Mouse (Mus musculus) myocyte (in vitro differentiated cells): ENCODE data around the gene Mxi1. TPM values are rescaled to one million over a fixed set of nuclear protein-coding genes. Genes with fewer than 3 reads are reported as not detected.
A peak's percentile ranks its signal among the peaks of the same experiment; 100 is the strongest.

Experiments used
- H3K27me3 ChIP-seq: one replicate; pipeline ENCODE4 v1.6.1; 2011; ENCODE audit not compliant: control insufficient read depth, insufficient read depth, insufficient read length
- H3K36me3 ChIP-seq: one replicate; pipeline ENCODE4 v1.6.1; 2011; ENCODE audit not compliant: control insufficient read depth, insufficient read depth
- H3K4me2 ChIP-seq: one replicate; pipeline ENCODE4 v1.6.1; 2011; ENCODE audit warnings: low read depth, control low read depth
- H3K4me3 ChIP-seq: one replicate; pipeline ENCODE4 v1.5.1; 2011; ENCODE audit warnings: mild to moderate bottlenecking, control low read depth, moderate library complexity
- H3K79me2 ChIP-seq: one replicate; pipeline ENCODE4 v1.6.1; 2011; ENCODE audit not compliant: control insufficient read depth, insufficient read depth
- H3ac ChIP-seq: one replicate; pipeline ENCODE4 v1.6.1; 2011; ENCODE audit not compliant: control insufficient read depth, insufficient read length
- CEBPB ChIP-seq: IDR thresholded peaks from 2 replicates; pipeline ENCODE4 v1.6.1; 2011; ENCODE audit warnings: mild to moderate bottlenecking, moderate library complexity; ENCODE audit not compliant: poor library complexity, insufficient read depth, severe bottlenecking
- E2F4 ChIP-seq: IDR thresholded peaks from one replicate; pipeline ENCODE4 v1.6.1; 2011; ENCODE audit warnings: mild to moderate bottlenecking, control low read depth, moderate library complexity; ENCODE audit not compliant: insufficient read depth
- MAX ChIP-seq: IDR thresholded peaks from one replicate; pipeline ENCODE4 v1.6.1; 2011; ENCODE audit warnings: low read depth, mild to moderate bottlenecking, control low read depth
- MYOD1 ChIP-seq, 3 experiments: IDR thresholded peaks; one replicate each; pipeline ENCODE4 v1.6.1; 2011; ENCODE audit warnings: control low read depth in 2 of 3, low read depth in 2 of 3, mild to moderate bottlenecking in 2 of 3, moderate library complexity in 1 of 3; ENCODE audit not compliant: insufficient read length in 2 of 3, control insufficient read depth in 1 of 3
- MYOG ChIP-seq, 3 experiments: IDR thresholded peaks; one replicate each; pipeline ENCODE4 v1.6.1; 2011; ENCODE audit warnings: control low read depth in 2 of 3, low read depth in 2 of 3, mild to moderate bottlenecking in 2 of 3; ENCODE audit not compliant: insufficient read length in 2 of 3, control insufficient read depth in 1 of 3, insufficient read depth in 1 of 3
- POLR2A ChIP-seq: IDR thresholded peaks from one replicate; pipeline ENCODE4 v1.6.1; 2011; ENCODE audit warnings: low read depth, mild to moderate bottlenecking, control low read depth, moderate library complexity; ENCODE audit not compliant: insufficient read length
- POLR2AphosphoS2 ChIP-seq: IDR thresholded peaks from one replicate; pipeline ENCODE4 v1.6.1; 2011; ENCODE audit warnings: low read depth, control low read depth; ENCODE audit not compliant: insufficient read length
- REST ChIP-seq: IDR thresholded peaks from one replicate; pipeline ENCODE4 v1.6.1; 2011; ENCODE audit warnings: mild to moderate bottlenecking, control low read depth, moderate library complexity; ENCODE audit not compliant: insufficient read depth, insufficient read length
- SRF ChIP-seq: IDR thresholded peaks from one replicate; pipeline ENCODE4 v1.6.1; 2011; ENCODE audit warnings: low read depth; ENCODE audit not compliant: control insufficient read depth, insufficient read length
- TCF12 ChIP-seq: IDR thresholded peaks from one replicate; pipeline ENCODE4 v1.6.1; 2011; ENCODE audit warnings: mild to moderate bottlenecking, control low read depth; ENCODE audit not compliant: poor library complexity, insufficient read depth, severe bottlenecking
- TCF3 ChIP-seq: IDR thresholded peaks from one replicate; pipeline ENCODE4 v1.6.1; 2011; ENCODE audit warnings: low read depth, control low read depth; ENCODE audit not compliant: insufficient read length
- USF1 ChIP-seq: IDR thresholded peaks from one replicate; pipeline ENCODE4 v1.6.1; 2011; ENCODE audit warnings: low read depth, mild to moderate bottlenecking, control low read depth, moderate library complexity
- polyA plus RNA-seq: library from polyadenylated mRNA; unstranded; fragments of >200 nt; fragmentation: generic; extraction: Trizol; gene quantifications from one replicate; pipeline ENCODE4 v1.2.1, GENCODE M21; 2012; ENCODE audit warnings: missing spikeins

Mxi1 gene
- polyA plus RNA-seq, 1 experiment, result 11.9 TPM

- no peaks in the 10 kb centered on the region for H3K36me3 ChIP-seq
- no peak overlapping the region for H3K4me2 ChIP-seq
- H3K79me2 ChIP-seq, result no peaks in the 10 kb centered on the region
- no peak for TF ChIP-seq TCF12
- no peak for TF ChIP-seq SRF
- no peak for TF ChIP-seq MYOG (IDR thresholded peaks at IDR 0.05; ENCODE audit: control insufficient read depth in 1 of 3, insufficient read depth in 1 of 3, insufficient read length in 2 of 3, low read depth in 2 of 3)
- no peaks in the 10 kb centered on the region for H3K27me3 ChIP-seq
- no peak overlapping the region for H3K4me3 ChIP-seq
- no peak overlapping the region for H3ac ChIP-seq
Measured at GRCm38 (mm10) chr19:53362967-53363366, 52.6 kb downstream of the Mxi1 start.

- no peak for TF ChIP-seq SRF
- TF ChIP-seq CEBPB, result no peak
- TF ChIP-seq E2F4, result no peak
- no peak for TF ChIP-seq POLR2A
- TF ChIP-seq REST, result no peak
- TF ChIP-seq MAX, result no peak
- TF ChIP-seq MYOD1 (IDR thresholded peaks at IDR 0.05; ENCODE audit: control insufficient read depth in 1 of 3, insufficient read length in 2 of 3, low read depth in 2 of 3), result no peak
- Histone ChIP-seq H3K4me2 (no peak overlapping the region), H3K27me3 (no peaks in the 10 kb centered on the region), H3ac (no peak overlapping the region), H3K36me3 (no peaks in the 10 kb centered on the region), H3K4me3 (no peak overlapping the region), H3K79me2 (no peaks in the 10 kb centered on the region)
Measured at GRCm38 (mm10) chr19:53364551-53364950, 54.2 kb downstream of the Mxi1 start.

GRCm38 (mm10) chr19:53364963-53365362 lies 54.6 kb downstream of the Mxi1 start:
- no peaks in the 10 kb centered on the region for H3K36me3 ChIP-seq
- no peak overlapping the region for H3K4me2 ChIP-seq
- TF ChIP-seq MYOG (IDR thresholded peaks at IDR 0.05; ENCODE audit: control insufficient read depth in 1 of 3, insufficient read depth in 1 of 3, insufficient read length in 2 of 3, low read depth in 2 of 3) (no peak), POLR2AphosphoS2 (no peak), MYOD1 (IDR thresholded peaks at IDR 0.05; ENCODE audit: control insufficient read depth in 1 of 3, insufficient read length in 2 of 3, low read depth in 2 of 3) (no peak), CEBPB (peak; percentile 90), TCF3 (no peak), POLR2A (no peak), REST (no peak)
- H3K27me3 ChIP-seq, result no peaks in the 10 kb centered on the region
- H3K79me2 ChIP-seq, result no peaks in the 10 kb centered on the region
- H3ac ChIP-seq, result no peak overlapping the region
- H3K4me3 ChIP-seq, result no peak overlapping the region

DNA sequence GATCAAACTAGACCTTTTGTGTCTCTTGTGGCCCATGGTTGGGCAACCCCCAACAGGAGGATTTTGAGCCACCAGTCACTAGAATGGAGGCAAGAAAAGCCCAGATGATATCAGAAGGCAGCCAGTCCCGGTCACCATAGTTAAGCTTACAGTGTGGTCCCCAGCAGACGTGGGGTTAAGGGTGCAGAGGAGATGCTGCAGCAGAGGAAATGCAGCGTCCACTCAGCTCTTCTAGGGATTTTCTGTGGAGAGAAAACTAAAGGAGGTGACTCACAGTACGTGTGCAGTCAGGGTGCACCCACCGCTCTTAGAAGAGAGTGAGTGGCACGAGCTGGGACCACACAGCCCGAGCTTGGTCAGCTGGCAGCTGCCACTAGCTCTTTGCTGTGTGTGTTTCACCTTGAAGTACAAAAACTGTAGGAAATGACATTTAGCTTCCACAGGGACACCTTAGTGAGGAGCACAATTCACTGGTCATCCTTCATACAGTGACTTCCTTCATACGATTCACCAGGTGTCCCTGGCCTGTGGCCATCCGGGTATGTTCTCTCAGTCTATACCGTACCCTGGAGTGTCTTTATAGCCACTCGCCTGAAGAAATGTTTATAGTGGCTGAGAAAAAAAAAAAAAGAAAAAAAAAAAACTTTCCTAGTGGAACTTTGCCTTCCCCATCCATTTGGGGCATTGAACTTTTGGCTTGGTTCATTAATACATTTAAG lies 55.9 kb downstream of the Mxi1 start:
- no peak for TF ChIP-seq MYOG (IDR thresholded peaks at IDR 0.05; ENCODE audit: control insufficient read depth in 1 of 3, insufficient read depth in 1 of 3, insufficient read length in 2 of 3, low read depth in 2 of 3)
- no peak for TF ChIP-seq E2F4
- TF ChIP-seq USF1, result no peak
- TF ChIP-seq MAX, result no peak
- no peak for TF ChIP-seq TCF3
- TF ChIP-seq MYOD1 (IDR thresholded peaks at IDR 0.05; ENCODE audit: control insufficient read depth in 1 of 3, insufficient read length in 2 of 3, low read depth in 2 of 3), result no peak
- TF ChIP-seq REST, result no peak
- TF ChIP-seq SRF, result no peak
- TF ChIP-seq POLR2AphosphoS2, result no peak
- no peak for TF ChIP-seq POLR2A
- TF ChIP-seq TCF12, result no peak
- TF ChIP-seq CEBPB, result no peak
- Histone ChIP-seq H3K4me2 (no peak overlapping the region), H3K27me3 (no peaks in the 10 kb centered on the region), H3K4me3 (no peak overlapping the region), H3ac (no peak overlapping the region), H3K79me2 (no peaks in the 10 kb centered on the region), H3K36me3 (no peaks in the 10 kb centered on the region)

- no peaks in the 10 kb centered on the region for H3K27me3 ChIP-seq
- H3ac ChIP-seq, result no peak overlapping the region
- TF ChIP-seq MYOD1 (IDR thresholded peaks at IDR 0.05; ENCODE audit: control insufficient read depth in 1 of 3, insufficient read length in 2 of 3, low read depth in 2 of 3) (no peak), TCF3 (no peak), POLR2A (no peak), E2F4 (no peak), POLR2AphosphoS2 (no peak), MAX (no peak)
- H3K4me2 ChIP-seq, result no peak overlapping the region
- H3K4me3 ChIP-seq, result no peak overlapping the region
- H3K79me2 ChIP-seq, result no peaks in the 10 kb centered on the region
- H3K36me3 ChIP-seq, result no peaks in the 10 kb centered on the region
Measured at GRCm38 (mm10) chr19:53366881-53367280, 56.6 kb downstream of the Mxi1 start.
